Mouse (Mus musculus) fibroblast of lung, adult 2 months (primary cell): Measurements from ENCODE around the gene Gm648.
"Not testable (repeated sequence)": the region's sequence is repeated elsewhere in the genome, so short reads cannot be mapped to it uniquely, and the experiment has no call there.

Source experiments
- DNase-seq: peaks from one replicate; pipeline ENCODE4 v3.0.0-alpha.2; 2011; ENCODE audit warnings: low read depth

Gm648 gene

DNA sequence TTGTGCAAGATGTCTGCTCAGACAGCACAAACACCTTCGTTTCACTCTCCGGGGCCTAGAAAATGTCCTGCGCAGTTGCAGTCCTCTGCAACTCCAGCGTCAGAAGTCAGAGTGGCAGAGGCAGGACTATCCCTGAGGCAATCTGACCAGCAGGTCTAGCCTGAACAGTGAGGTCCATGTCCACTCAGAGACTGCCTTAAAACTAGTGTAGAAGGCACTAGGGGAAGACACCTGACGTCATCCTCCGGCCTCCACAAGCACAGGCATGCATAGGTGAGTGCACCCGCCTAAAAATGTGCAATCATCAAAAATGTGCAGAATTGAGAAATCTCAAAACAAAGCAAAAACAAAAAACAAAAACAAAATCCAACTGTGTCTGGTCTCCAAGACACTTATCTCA is at the start of gene Gm648:
TSS of gene Gm648 (minus strand) at position 101 of the 400 bp plus-strand sequence.
- no peak for DNase-seq

DNA sequence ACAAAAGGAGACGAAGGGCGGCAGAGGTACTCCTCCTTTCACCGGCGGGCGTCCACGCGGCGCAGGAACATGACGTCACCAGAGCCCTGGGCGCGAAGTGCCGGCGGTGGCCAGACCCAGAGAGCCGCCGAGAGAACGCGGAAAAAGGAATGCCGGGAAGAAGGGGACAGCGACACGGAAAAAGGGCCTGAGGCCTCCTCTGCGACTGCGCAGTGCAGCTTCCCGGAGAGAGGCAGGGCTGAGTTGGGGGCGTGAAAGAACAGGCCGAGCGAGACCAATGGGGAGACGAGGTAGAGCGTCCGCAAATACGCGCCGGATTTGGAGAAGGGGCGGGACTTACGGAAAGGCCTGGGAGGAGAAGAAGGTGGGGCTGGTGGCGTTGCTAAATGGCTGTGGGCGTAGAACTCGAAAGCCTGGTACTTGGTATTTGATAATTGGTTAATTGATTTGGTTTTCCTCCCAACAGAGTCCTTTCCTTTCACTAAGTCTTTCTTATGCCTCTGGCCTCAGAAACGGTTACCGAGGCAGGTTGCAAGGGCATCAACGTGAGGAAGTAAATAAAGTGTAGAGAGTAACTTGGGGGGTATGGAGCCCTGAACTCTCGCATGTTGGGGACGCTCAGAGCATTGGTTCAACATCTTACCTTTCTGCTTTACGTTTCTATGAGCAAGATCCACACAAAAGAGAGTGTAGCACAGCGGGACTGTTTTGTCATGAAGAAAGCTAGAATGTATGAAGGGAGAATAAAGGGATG is 48.7 kb upstream of the Gm648 start, which contains the start of gene Mmgt1:
TSS of gene Mmgt1 (minus strand) at position 183 of the 754 bp plus-strand sequence.
- DNase-seq = peak; percentile 93

DNA sequence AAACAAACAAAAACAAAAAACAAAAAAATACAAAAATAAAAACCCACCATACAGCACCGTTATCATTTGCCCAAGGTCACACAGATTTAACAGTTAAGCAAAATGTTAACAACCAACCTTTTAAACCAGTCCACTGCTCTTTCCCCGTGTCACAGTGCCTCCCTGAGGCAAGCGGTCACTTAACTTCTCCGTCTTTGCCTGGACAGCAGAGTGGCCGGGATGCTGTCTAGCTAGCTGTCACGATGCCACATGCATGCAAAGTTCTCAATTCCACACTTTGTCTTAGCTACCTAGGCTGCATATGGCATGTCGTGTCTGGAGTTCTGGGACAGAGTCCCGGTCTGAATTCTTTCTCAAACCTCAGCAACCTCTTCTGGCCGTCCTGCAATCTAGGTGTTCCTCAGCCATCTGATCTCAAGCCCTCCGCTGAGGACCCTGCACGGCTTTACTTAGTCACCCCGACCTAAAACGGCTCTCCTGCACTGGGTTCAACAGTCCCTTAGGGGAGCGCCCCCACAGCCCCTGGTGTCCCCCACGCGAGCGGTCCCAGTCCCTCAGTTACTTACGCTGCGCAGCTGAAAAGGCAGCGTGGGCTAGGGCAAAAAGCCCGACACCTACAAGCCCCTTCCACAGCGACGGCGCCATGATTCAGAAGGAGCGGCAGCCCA is 47.9 kb upstream of the Gm648 start:
- no peak for DNase-seq

GRCm38 (mm10) chrX:56578200-56578599 is 28.8 kb upstream of the Gm648 start:
- DNase-seq = no peak

- DNase-seq = no peak
Measured at GRCm38 (mm10) chrX:56572465-56572864, 23.1 kb upstream of the Gm648 start.

DNA sequence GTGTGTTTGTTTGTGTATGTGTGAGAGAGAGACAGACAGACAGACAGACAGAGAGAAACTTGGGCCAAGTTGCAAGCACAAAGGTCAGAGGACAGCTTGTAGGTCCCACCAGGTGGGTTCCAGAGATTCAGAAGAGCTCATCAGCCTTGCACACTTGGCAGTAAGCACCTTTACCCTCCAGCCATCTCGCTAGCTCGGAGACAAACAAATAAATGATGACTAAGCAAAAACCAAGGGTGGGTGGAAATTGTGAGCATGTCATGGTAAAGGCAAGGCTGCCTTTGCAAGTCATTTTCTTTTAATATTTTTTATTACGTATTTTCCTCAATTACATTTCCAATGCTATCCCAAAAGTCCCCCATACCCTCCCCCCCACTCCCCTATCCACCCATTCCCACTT is 4.2 kb upstream of the Gm648 start:
- no peak for DNase-seq

DNA sequence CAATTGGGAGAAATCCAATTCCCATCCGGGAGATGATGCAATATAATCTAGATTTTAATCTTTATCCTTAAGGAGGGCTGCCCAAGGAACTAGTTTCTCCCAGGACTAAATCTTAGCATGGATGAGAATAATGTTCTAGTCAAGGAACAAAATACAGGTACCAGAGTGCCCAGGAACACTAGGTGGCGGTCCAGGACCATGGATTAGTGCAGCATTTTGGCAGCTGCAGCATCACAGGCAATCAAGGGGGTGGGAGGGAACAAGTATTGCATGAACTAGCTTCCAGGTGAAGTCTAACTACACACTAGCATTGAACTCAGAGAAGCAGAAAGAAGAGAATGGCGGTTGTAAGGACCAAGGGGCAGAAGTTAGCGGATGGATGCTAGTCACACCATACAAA is 12.2 kb downstream of the Gm648 start:
- DNase-seq = no peak

DNA sequence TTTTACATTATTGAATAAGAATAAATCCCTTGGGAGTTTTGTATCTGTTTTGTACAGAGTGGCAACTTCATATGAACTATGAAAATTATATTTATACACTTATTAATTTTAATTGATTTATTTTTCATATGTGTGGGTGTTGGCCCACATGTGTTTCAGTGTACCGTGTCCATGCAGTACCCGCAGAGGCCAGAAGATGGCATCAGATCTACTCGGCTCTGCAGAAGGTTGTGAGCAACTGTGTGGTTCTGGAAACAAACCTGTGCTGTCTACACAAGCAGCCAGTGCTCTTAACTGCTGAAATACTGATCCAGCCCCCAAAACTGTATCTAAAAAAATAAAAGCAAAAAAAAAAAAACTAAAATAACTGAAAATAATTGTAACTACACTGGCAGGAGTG is 18.1 kb downstream of the Gm648 start:
- DNase-seq = peak; percentile 11

GRCm38 (mm10) chrX:56524442-56524841 is 25.0 kb downstream of the Gm648 start, which contains the start of gene Gm10477:
TSS of gene Gm10477 (plus strand) at chrX:56524742.
- not testable (repeated sequence) for DNase-seq

DNA sequence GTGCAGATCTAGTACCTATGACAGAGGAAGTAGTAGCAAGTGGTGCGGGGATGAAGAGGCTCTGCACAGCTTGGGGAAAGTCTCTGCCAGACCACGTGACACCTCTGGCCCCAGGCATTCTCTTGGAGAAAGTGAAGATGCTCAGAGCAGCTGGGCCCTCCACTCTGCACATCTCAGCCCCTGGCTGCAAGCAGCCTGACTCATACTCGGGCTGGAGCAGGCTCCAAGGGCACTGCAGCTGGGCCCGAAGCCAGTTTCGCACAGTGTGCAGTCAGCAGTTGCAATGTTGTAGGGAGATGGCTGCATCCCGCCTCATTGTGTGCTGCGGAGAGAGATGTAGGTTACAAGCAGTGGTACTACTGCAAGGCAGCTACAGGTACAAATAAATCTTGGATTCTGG is 52.2 kb downstream of the Gm648 start:
- DNase-seq = no peak
